Mouse (Mus musculus): ENCODE measurements around the gene Serpina3g. TPM values are rescaled to one million over a fixed set of nuclear protein-coding genes. Genes with fewer than 3 reads are reported as not detected.
"Not testable (repeated sequence)": the region's sequence is repeated elsewhere in the genome, so short reads cannot be mapped to it uniquely, and the experiment has no call there.

Gene Serpina3g
- polyA plus RNA-seq, 1 experiment = 11.2 TPM

DNA sequence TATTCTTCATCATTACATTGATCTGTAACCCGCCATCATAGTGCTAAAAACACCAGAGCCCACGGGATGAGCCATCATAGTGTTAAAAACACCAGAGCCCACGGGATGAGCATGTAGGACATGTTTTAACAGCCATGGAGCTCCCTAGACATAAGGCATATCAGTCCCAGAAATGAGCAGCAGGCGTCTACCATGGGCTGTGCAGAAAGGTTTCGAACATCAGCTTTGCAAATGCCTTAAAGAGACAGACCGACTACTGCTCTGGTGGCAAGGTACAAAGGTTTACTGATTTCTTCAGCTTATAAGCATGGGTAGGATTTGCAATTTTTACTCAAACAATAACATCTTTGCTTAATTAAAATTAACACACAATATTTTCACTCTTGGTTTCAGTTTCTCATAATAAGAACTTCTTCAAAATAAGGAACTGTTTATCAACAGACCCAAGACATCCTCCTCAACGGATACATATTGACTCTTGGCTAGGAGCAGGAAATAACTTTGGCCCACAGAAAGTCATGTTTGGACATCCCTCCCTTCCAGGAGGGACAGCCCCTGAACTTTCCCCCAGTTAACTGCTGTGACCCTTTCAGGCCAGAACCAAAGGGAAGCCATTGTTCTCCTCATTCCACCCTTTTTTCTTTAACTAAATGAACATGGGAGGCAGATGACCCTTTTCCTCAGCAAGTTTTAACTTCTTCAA, 11.3 kb upstream of the Serpina3g start:
- no peak for TF ChIP-seq POLR2A (IDR thresholded peaks at IDR 0.05; ENCODE audit: borderline replicate concordance, extremely low read depth, low read depth, low read length)
- no peak for TF ChIP-seq CTCF (IDR thresholded peaks at IDR 0.05; ENCODE audit: insufficient read depth, low read length)
- DNase-seq = no peak
- no peak overlapping the region for H3K4me3 ChIP-seq (replicated peaks; ENCODE audit: extremely low read depth, low read depth, low read length)
- 58% methylated on average over 7 of the region's 7 CpGs for WGBS
- H3K4me1 ChIP-seq (ENCODE audit: control insufficient read depth, insufficient read depth, low read length) = no peaks in the 10 kb centered on the region; the same call in 1 of the 2 replicates

GRCm38 (mm10) chr12:104230762-104231161, 5.3 kb upstream of the Serpina3g start:
- Histone ChIP-seq H3K4me1 (ENCODE audit: control insufficient read depth, insufficient read depth, low read length) (no peaks in the 10 kb centered on the region), H3K4me3 (replicated peaks; ENCODE audit: extremely low read depth, low read depth, low read length) (no peak overlapping the region)
- no peak for DNase-seq
- TF ChIP-seq CTCF (IDR thresholded peaks at IDR 0.05; ENCODE audit: insufficient read depth, low read length) = no peak
- TF ChIP-seq POLR2A (IDR thresholded peaks at IDR 0.05; ENCODE audit: borderline replicate concordance, extremely low read depth, low read depth, low read length) = no peak
- 39% methylated on average over 2 of the region's 2 CpGs for WGBS

GRCm38 (mm10) chr12:104238048-104238447, 2.0 kb downstream of the Serpina3g start:
- not testable (repeated sequence) for H3K4me3 ChIP-seq (replicated peaks; ENCODE audit: extremely low read depth, low read depth, low read length); H3K4me1 ChIP-seq (ENCODE audit: control insufficient read depth, insufficient read depth, low read length); DNase-seq
- 83% methylated on average over 1 of the region's 1 CpGs for WGBS

- no peak for TF ChIP-seq CTCF (IDR thresholded peaks at IDR 0.05; ENCODE audit: insufficient read depth, low read length)
- DNase-seq = no peak
- H3K4me3 ChIP-seq (replicated peaks; ENCODE audit: extremely low read depth, low read depth, low read length) = no peak overlapping the region
- H3K4me1 ChIP-seq (ENCODE audit: control insufficient read depth, insufficient read depth, low read length) = no peaks in the 10 kb centered on the region
These were observed 7.3 kb downstream of the Serpina3g start for GRCm38 (mm10) chr12:104243307-104243706.

GRCm38 (mm10) chr12:104245092-104245491, 9.0 kb downstream of the Serpina3g start:
- 76% methylated on average over 1 of the region's 1 CpGs for WGBS

GRCm38 (mm10) chr12:104245595-104245994, 9.6 kb downstream of the Serpina3g start:
- 51% methylated on average over 3 of the region's 3 CpGs for WGBS
- no peak for DNase-seq
- H3K4me3 ChIP-seq (replicated peaks; ENCODE audit: extremely low read depth, low read depth, low read length) = no peak overlapping the region
- no peaks in the 10 kb centered on the region for H3K4me1 ChIP-seq (ENCODE audit: control insufficient read depth, insufficient read depth, low read length)
- no peak for TF ChIP-seq POLR2A (IDR thresholded peaks at IDR 0.05; ENCODE audit: borderline replicate concordance, extremely low read depth, low read depth, low read length)
- no peak for TF ChIP-seq CTCF (IDR thresholded peaks at IDR 0.05; ENCODE audit: insufficient read depth, low read length)

More at GRCm38 (mm10) chr12:104245092-104245491, 9.0 kb downstream of the Serpina3g start:
- TF ChIP-seq POLR2A (IDR thresholded peaks at IDR 0.05; ENCODE audit: borderline replicate concordance, extremely low read depth, low read depth, low read length) = no peak
- peak; percentile 31; the same call in 1 of the 2 replicates for TF ChIP-seq CTCF (IDR thresholded peaks at IDR 0.05; ENCODE audit: insufficient read depth, low read length)
- H3K4me1 ChIP-seq (ENCODE audit: control insufficient read depth, insufficient read depth, low read length) = no peaks in the 10 kb centered on the region
- no peak overlapping the region for H3K4me3 ChIP-seq (replicated peaks; ENCODE audit: extremely low read depth, low read depth, low read length)
- DNase-seq = no peak

DNA sequence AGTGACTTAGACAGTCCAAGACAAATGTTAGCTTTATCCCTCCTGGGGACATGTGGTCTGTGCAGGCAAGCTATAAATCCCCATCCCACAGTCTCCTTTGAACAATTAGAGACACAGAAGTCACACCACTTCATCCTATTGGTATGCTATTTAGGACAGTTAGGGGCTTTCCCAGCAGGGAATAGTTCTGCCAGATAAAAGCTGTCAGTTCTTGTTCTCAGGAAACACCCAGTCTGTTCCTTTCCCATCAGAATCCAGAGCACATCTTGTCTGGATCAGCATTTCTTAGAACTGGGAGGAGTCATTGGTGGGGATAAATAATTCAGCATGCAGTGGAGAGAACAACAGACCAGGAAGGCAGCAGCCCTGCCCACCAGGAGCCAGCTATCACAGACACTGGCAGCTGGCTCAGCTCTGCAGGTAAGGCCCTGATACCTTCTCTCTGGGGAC, 11.5 kb downstream of the Serpina3g start:
- no peak for TF ChIP-seq CTCF (IDR thresholded peaks at IDR 0.05; ENCODE audit: insufficient read depth, low read length)
- TF ChIP-seq POLR2A (IDR thresholded peaks at IDR 0.05; ENCODE audit: borderline replicate concordance, extremely low read depth, low read depth, low read length) = 0 out of 2 replicates have a peak, but pooled peaks have one; percentile 16
- no peak for DNase-seq
- H3K4me3 ChIP-seq (replicated peaks; ENCODE audit: extremely low read depth, low read depth, low read length) = no peak overlapping the region

GRCm38 (mm10) chr12:104248231-104248630, 12.2 kb downstream of the Serpina3g start:
- TF ChIP-seq CTCF (IDR thresholded peaks at IDR 0.05; ENCODE audit: insufficient read depth, low read length) (no peak), POLR2A (IDR thresholded peaks at IDR 0.05; ENCODE audit: borderline replicate concordance, extremely low read depth, low read depth, low read length) (no peak)
- H3K4me3 ChIP-seq (replicated peaks; ENCODE audit: extremely low read depth, low read depth, low read length) = no peak overlapping the region
- no peak for DNase-seq
- no peaks in the 10 kb centered on the region for H3K4me1 ChIP-seq (ENCODE audit: control insufficient read depth, insufficient read depth, low read length)
- WGBS = 66% methylated on average over 3 of the region's 3 CpGs

More for the DNA sequence above, 11.5 kb downstream of the Serpina3g start:
- no peaks in the 10 kb centered on the region for H3K4me1 ChIP-seq (ENCODE audit: control insufficient read depth, insufficient read depth, low read length)

- TF ChIP-seq CTCF (IDR thresholded peaks at IDR 0.05; ENCODE audit: insufficient read depth, low read length) = no peak
- TF ChIP-seq POLR2A (IDR thresholded peaks at IDR 0.05; ENCODE audit: borderline replicate concordance, extremely low read depth, low read depth, low read length) = no peak
- Histone ChIP-seq H3K4me3 (replicated peaks; ENCODE audit: extremely low read depth, low read depth, low read length) (no peak overlapping the region), H3K4me1 (ENCODE audit: control insufficient read depth, insufficient read depth, low read length) (no peaks in the 10 kb centered on the region)
- no peak for DNase-seq
- WGBS = 38% methylated on average over 3 of the region's 3 CpGs
These were observed 25.0 kb downstream of the Serpina3g start for GRCm38 (mm10) chr12:104261041-104261440.

DNA sequence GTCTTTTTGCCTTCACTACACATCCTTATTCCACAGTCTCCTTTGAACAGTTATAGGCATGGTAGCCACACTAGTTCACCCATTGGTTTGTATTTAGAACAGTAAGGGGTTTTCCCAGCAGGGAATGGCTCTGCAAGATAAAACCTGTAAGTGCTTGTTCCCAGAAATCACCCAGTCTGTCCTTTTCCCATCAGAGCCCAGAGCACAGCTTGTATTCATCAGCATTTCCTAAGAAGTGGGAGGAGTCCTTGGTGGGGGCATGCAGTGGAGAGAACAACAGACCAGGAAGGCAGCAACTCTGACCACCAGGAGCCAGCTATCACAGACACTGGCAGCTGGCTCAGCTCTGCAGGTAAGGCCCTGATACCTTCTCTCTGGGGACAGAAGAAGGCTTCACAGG, 26.8 kb downstream of the Serpina3g start, which contains the start of gene Serpina3i:
Gene Serpina3i (plus strand): TSS at position 260 of the 400 bp plus-strand sequence.
- Histone ChIP-seq H3K4me1 (ENCODE audit: control insufficient read depth, insufficient read depth, low read length) (no peaks in the 10 kb centered on the region), H3K4me3 (replicated peaks; ENCODE audit: extremely low read depth, low read depth, low read length) (no peak within 1 kb of the TSS)
- no peak for TF ChIP-seq CTCF (IDR thresholded peaks at IDR 0.05; ENCODE audit: insufficient read depth, low read length)
- TF ChIP-seq POLR2A (IDR thresholded peaks at IDR 0.05; ENCODE audit: borderline replicate concordance, extremely low read depth, low read depth, low read length) = no peak
- DNase-seq = no peak

Measured in lung, adult 2 months (tissue).